Mouse (Mus musculus) layer of hippocampus, adult 8-10 months (tissue): Measurements from ENCODE around the gene Wdr86. TPM values are rescaled to one million over a fixed set of nuclear protein-coding genes. Genes with fewer than 3 reads are reported as not detected.
A peak's percentile ranks its signal among the peaks of the same experiment; 100 is the strongest.

Source experiments
- DNase-seq, 2 experiments: peaks; one replicate each; pipeline ENCODE4 v3.0.0; 2022; ENCODE audit warnings: low spot score in 2 of 2
- total RNA-seq, 4 experiments: library from RNA; stranded (reverse); gene quantifications; 2 replicates each; pipeline ENCODE4 v1.2.4; 2022

Gene Wdr86
- total RNA-seq, 4 experiments from 2014 or later: 0.37 to 1.2 (median 1.00) TPM

- DNase-seq: peak; percentile 94 to 97
These were observed 45.0 kb downstream of the Wdr86 start, which contains the start of gene Nub1 for GRCm38 (mm10) chr5:24685366-24686093. Gene Nub1, plus strand, starts transcription at chr5:24685532.

GRCm38 (mm10) chr5:24684578-24685365 lies 45.8 kb downstream of the Wdr86 start:
- DNase-seq: peak; percentile 78 to 84

GRCm38 (mm10) chr5:24681436-24681835 lies 49.1 kb downstream of the Wdr86 start:
- no peak for DNase-seq

GRCm38 (mm10) chr5:24674238-24674637 lies 56.3 kb downstream of the Wdr86 start:
- DNase-seq: peak; percentile 69 to 90

Other genes starting within 250 kb of the Wdr86 start
- not detected for gene Gbx1, start 203.5 kb downstream of the Wdr86 start, total RNA-seq
- 1 to 10 TPM in 2 of 4 experiments, under 1 TPM in 2; 0.19 to 5.8 (median 3.0) TPM for gene Asb10, start 189.7 kb downstream of the Wdr86 start, total RNA-seq
- under 1 TPM in 1 of 4 experiments, not detected in 3; 0.36 TPM for gene 4931409K22Rik, start 173.9 kb downstream of the Wdr86 start, total RNA-seq
- 10 to 100 TPM; 75.3 to 86.0 (median 78.3) TPM for gene Abcf2, start 153.3 kb downstream of the Wdr86 start, total RNA-seq
- gene Chpf2, start 144.0 kb downstream of the Wdr86 start, total RNA-seq: 10 to 100 TPM; 68.4 to 78.7 (median 75.5) TPM
- 10 to 100 TPM; 85.5 to 92.0 (median 89.1) TPM for gene Smarcd3, start 106.3 kb downstream of the Wdr86 start, total RNA-seq
- 10 to 100 TPM; 68.8 to 75.2 (median 73.1) TPM for gene Nub1, start 45.2 kb downstream of the Wdr86 start, total RNA-seq
- gene Crygn, start 27.3 kb upstream of the Wdr86 start, total RNA-seq: 1 to 10 TPM in 2 of 4 experiments, under 1 TPM in 1, not detected in 1; 0.52 to 2.1 (median 1.3) TPM
- gene Rheb, start 111.9 kb upstream of the Wdr86 start, total RNA-seq: 100 to 1,000 TPM in 3 of 4 experiments, 10 to 100 TPM in 1; 96.3 to 112 (median 106) TPM